Mouse (Mus musculus) thymus, postnatal 14 days (tissue): Measurements from ENCODE around the gene Tspyl2.
"Not testable (repeated sequence)": the region's sequence is repeated elsewhere in the genome, so short reads cannot be mapped to it uniquely, and the experiment has no call there.

Experiments used
- DNase-seq: peaks from one replicate; pipeline ENCODE4 v3.0.0; 2021

The Tspyl2 gene

DNA sequence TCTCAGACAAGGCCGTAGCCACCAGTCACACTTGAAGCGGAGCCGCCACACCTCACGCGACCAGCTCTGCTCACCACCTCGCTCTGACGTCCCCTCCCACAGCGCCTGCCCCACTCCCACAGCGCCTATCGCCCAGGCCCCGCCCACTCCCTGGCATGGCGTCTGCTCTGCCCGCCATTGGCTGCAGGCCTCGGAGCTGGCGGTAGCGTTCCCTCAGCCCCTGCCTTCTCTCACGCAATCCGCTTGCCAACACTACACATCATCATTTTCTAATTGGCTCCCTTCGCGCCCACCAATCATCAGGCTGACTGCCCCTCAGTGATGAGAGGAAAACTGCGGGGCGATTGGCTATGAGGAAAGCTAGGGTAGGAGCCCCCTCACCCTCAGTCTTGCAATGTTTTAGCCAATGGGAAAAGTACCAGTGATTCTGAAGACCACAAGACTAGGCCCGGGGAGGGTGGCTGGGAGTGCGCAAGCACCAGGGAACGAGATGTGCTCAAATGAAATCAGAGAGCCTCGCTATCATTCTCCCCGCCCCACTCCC is at the start of gene Tspyl2:
TSS of gene Tspyl2 (minus strand) at position 68 of the 544 bp plus-strand sequence.
- DNase-seq, result peak; percentile 93

- no peak for DNase-seq
Measured at GRCm38 (mm10) chrX:152368397-152369273, 26.4 kb upstream of the Tspyl2 start, which contains the start of gene Gpr173. TSS of gene Gpr173 (minus strand) at chrX:152368704.

- DNase-seq, result no peak
Measured at GRCm38 (mm10) chrX:152368054-152368396, 25.8 kb upstream of the Tspyl2 start.

DNA sequence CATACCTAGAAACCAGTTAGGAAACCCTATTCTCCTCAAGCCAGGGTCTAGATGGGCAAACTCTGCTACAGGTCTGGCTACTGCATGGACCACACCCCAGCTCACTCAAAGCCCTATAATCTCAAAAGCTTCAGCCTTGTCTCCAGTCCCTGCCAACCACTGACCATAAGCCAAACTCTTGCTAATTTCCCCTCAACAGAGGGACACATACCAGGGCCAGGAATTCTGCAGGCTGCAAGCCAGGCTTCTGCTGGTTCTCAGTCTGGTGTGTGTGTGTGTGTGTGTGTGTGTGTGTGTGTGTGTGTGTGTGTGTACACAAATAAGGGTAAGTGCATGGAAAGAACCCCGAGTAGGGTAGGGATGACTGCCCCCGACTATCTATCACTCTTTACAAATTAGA is 24.2 kb upstream of the Tspyl2 start:
- DNase-seq, result no peak

DNA sequence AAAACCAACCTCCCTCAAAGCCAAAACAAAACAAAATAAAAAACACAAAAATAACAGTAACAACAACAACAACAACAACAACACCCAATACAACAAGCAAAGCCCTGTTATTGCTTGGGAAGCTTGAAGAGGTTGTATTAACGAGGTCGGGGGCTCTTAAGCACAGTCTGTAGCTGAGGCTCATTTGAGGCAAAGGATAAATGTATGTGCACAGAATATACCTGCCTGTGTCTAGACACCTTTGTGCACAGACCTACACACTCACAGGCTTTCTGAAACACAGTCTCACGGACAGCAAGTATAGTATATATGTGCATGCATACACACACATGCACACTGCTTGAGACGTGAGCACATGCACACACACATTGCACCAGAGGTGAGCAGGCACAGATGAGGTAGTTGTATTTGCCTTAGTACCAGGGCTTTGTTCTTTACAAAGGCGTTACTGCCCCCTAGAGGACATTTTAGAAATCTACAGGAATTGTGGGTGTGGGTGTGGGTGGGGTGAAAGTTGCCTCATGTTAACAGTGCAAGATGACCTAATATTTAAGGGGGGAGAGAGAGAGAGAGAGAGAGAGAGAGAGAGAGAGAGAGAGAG is 10.4 kb upstream of the Tspyl2 start:
- peak; percentile 41 for DNase-seq

DNA sequence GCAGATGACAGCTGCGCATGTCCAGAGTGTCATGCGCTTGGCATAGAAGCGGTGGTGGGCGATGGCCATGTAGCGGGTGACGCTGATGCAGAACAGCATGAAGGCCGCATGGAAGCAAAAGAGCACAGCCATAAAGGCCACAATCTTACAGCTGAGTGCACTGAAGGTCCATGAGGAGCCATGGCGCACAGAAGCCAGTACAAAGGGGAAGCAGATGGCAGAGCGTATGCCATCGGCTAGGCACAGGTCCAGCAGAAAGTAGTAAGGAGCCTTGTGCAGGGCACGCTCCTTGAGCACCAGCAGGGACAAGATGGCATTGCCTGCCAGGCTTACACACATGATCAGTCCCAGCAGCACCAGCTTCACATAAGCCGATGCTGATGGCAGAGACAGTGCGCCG is 4.8 kb upstream of the Tspyl2 start:
- DNase-seq, result no peak

DNA sequence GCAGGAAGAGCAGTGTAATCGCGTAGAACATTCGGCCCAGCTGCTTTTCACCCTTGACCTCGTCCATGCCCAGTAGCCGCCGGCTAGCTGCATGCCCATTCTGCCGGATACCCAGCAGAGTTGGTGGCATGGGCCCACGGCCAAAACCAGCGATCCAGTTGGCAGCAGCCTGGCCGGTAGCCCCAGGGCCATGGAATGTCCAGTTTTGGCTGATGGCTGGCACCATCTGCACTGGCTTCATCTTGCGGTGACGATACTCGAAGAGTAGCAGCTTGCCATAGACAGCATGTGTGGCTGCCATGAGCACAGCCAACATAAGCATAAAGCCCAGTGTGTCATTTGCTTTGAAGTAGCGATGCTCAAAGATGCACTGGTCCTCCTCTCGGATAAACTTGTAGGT is 4.4 kb upstream of the Tspyl2 start:
- DNase-seq, result no peak

DNA sequence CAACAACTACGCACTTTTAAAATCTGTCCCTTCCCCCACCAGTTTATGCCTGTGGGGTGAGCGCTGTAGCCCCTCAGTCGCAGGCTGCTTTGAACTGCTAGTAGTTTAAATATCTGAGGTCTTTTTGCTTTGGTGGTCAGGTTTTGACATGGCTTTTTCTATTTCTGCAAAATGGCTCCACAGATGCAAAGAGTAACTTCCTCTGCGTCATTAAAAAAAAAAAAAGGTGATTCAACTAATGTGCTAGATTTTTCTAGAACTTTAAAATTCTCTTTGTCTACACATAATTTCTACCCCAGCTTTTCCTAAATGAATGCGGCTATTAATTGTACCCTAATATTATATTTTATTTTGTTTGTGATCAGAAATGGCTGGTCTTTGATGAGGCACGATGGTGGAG is 678 bp upstream of the Tspyl2 start:
- DNase-seq, result no peak

DNA sequence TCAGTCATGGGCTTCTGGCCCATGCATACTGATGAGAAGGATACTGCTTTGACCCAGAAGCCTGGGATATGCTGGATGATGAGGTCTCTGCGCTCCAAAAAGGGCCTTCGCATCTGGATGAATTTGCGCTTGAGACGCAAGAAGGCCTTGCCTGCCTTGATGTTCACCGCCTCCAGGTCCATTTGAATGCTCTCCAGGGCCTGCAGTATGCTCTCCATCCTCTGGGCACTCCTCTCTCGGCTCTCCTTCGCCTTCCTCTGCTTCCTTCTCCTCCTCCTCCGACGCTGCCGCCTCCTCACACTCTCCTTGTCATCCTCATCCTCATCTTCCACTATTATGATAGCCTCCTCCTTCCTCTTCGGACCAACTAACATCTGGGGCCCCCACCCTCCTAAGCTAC is 729 bp downstream of the Tspyl2 start:
- no peak for DNase-seq

DNA sequence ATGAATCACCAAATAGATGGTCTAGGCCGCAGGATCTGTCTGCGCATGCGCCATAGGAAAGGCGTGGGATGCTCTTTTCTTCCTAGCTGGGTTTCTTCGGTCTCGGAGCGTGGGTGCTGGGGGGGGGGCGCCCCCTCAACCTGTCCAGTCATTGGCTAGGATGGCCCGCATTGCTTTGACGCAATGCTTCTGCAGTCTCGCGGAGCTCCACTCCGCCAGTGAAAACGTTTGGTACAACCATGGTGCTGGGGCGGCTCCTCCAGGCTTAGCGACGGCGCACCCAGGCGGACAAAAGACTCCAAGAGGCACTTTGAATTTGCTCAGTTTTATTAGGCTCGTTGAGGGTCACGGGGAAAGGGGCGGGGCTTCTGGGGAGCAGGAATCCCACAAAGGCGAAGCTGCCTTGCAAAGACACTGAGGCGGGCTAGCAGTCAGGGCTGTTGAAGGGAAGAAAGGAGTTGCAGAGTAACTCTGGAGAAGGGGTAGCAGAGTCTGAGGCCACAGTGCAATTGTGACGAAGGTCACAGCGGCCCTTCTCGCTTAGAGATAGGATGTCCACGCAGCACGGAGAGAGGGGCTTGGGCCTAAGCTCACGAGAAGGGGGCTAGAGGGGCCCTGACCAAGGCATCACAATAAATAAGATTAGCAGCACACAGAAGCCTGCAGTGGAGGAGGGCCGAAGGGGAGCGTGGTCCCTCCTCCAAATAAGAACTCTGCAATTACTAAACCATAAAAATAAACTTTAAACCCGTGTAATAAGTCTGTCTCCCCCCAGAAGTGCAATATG is 5.5 kb downstream of the Tspyl2 start:
- DNase-seq, result peak; percentile 81

GRCm38 (mm10) chrX:152336123-152336522 is 6.1 kb downstream of the Tspyl2 start:
- not testable (repeated sequence) for DNase-seq

GRCm38 (mm10) chrX:152329400-152329799 is 12.8 kb downstream of the Tspyl2 start:
- not testable (repeated sequence) for DNase-seq

DNA sequence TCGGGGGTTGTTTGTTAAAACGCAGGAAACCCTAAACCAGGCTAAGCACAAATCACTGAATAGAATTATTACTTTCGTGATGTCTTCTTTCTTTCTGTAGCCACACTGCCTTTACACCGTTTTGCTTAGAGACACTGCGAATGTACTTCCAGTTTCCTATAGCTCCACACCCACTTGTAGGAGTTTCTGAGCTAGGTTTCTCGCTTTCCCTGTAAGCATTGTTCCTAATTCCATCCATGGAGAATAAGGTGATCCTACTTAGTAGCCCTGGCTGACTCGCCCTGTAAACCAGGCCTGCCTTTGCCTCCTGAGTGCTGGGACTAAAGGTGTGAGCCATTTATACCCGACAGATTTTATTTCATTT is 14.6 kb downstream of the Tspyl2 start:
- DNase-seq, result no peak

DNA sequence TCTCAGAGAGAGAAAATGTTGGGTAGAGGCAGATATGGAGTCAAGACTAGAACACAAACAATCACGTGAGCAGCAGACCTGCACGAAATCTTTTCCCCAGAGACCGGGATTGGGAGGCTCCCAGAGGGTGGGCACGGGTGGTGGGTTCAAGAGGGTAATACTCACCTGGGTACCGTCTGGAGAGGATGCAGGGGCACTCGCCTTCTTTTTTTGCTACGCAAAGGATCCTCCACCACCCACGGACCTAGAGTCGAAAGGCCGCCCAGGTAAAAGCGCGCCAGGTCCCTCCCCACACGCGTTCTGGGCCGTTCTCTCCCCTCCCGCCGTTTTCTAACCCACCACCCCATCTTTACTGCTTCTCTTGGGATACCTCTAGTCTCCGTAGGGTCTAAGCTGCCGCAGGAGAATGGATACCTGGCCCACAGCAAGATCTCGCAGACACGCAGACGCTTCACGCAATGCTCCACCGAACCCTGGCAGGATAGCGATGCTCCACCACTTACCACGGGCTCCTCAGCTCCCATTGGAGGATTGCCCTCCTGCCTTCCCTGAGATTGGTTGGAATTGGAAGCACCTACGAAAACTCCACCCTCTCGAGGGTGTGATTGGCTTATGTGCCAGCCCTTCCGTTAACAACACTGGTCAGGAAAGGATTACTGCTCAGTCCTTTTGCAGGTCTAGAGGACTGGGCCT is 15.1 kb downstream of the Tspyl2 start, which contains the start of gene Kantr:
TSS of gene Kantr (minus strand) at position 500 of the 693 bp plus-strand sequence.
- DNase-seq, result peak; percentile 71

DNA sequence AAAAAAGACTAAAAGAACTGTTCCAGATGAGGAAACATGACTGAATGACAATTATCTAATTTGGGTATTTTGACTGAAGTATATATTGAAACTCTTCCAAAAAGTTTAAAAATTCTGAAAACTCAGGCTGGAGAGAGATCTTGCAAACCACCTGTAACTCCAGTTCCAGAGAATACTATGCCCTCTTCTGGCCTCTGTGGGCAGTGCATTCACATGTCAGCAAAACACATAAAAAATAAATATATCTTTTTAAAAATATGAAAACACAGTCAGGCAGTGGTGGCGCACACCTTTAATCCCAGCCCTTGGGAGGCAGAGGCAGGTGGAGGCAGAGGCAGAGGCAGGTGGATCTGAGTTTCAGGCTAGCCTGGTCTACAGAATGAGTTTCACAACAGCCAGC is 18.6 kb downstream of the Tspyl2 start:
- peak; percentile 27 for DNase-seq

DNA sequence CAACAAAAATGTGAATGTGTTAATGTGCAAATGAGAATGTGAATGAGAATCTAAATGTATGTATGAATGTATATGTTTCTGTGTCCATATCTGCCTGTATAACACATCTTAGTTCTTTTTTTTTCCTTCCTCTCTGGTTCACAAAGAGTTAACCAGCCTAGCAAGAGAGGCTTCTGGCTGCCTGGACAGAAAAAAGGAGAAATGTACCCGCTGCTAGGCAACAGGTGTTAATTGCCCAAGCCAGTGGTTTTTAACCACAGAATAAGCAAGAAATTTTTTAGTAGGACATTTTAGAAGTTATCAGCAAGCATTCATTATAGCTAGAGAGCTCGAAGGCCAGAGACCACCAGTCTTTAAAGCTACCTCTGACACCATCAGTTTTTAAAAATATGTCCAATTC is 19.4 kb downstream of the Tspyl2 start:
- no peak for DNase-seq

GRCm38 (mm10) chrX:152320535-152320934 is 21.7 kb downstream of the Tspyl2 start:
- no peak for DNase-seq

GRCm38 (mm10) chrX:152307942-152308341 is 34.3 kb downstream of the Tspyl2 start:
- DNase-seq, result peak; percentile 37

DNA sequence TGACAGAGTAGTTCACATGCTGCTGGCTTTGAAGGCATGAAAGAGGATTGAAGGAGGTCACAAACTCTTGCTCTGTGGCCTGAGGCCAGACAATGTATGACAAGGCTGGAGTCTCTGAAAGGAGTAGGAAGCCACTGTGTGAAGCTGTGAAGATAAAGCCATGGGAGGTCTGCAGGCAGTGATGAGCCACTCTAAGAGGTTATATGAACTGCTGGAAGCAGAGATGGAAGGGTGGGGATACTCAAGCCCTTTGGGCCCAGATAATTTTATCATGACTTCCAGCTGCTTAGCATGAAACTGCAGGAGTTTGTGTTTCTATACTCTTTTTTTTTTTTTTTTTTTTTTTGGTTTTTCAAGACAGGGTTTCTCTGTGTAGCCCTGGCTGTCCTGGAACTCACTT is 34.9 kb downstream of the Tspyl2 start:
- no peak for DNase-seq

- DNase-seq, result no peak
Measured at GRCm38 (mm10) chrX:152306224-152306623, 36.0 kb downstream of the Tspyl2 start.

DNA sequence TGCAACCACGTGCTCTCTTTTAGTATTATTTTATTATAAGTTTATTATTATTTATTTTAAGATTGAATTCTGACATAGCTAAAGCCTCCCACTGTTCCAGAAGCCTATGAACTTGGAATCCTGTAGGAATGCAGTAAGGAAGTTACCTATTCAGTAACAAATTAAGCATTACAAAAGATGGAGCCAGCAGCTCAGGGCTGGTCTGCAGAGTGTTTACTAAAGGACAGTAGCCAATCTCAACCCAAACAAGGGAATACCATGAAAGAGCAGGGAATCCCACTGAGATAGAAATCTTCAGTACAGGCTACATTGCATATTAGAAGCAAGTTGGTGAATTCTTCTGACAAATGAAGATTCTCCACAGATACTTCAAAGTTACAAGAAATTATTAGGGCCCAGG is 55.2 kb downstream of the Tspyl2 start:
- not testable (repeated sequence) for DNase-seq
